Mouse (Mus musculus): Measurements from ENCODE around the gene Cdk14.

DNA sequence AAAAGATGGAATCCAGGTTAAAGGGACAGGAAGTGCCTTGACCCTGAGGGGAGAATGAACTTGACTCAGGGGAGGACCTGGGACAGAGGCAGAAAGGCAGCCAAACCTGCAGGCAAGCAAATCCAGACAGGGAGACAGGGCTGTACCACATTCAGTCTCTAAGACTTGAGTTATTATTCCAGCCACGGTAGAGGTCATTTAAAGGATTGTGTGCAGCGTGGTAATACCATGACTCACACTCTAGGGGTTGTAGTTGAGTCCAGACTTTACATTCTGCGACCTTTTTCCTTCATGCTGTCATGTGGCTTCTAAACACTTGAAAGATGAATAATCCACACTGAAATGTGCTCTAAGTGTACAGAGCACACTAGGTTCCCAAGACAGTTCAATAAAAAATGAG, 27.3 kb downstream of the Cdk14 start:
- TF ChIP-seq CTCF (IDR thresholded peaks at IDR 0.05; ENCODE audit: low read depth) = no peak
- TF ChIP-seq EP300 (IDR thresholded peaks at IDR 0.05; ENCODE audit: low read depth) = no peak
